Mouse (Mus musculus) neural tube, embryonic 14.5 days (tissue): ENCODE data around the gene Chd4. TPM values are rescaled to one million over a fixed set of nuclear protein-coding genes. Genes with fewer than 3 reads are reported as not detected.
"Not testable (repeated sequence)": the region's sequence is repeated elsewhere in the genome, so short reads cannot be mapped to it uniquely, and the experiment has no call there.

Experiments
- ATAC-seq: fragments of 200-750 bp; cut with Nextera tagmentation; 2 replicates; pipeline ENCODE4 v1.8.0; 2017; ENCODE audit warnings: low read depth, mild to moderate bottlenecking, moderate TSS enrichment, moderate library complexity
- H3K27ac ChIP-seq: fragments of 300-500 bp; sonication (generic); 2 replicates; pipeline ENCODE4 v1.5.1; 2014; ENCODE audit warnings: low read depth, mild to moderate bottlenecking, control low read depth, low read length, moderate library complexity, mixed read lengths
- H3K27me3 ChIP-seq: fragments of 300-500 bp; sonication (generic); 2 replicates; pipeline ENCODE4 v1.6.1; 2014; ENCODE audit warnings: low read length; ENCODE audit not compliant: control insufficient read depth, insufficient read depth
- H3K36me3 ChIP-seq: fragments of 300-500 bp; sonication (generic); 2 replicates; pipeline ENCODE4 v1.6.1; 2014; ENCODE audit warnings: low read length, mixed read lengths; ENCODE audit not compliant: control insufficient read depth, insufficient read depth
- H3K4me1 ChIP-seq: fragments of 300-500 bp; sonication (generic); 2 replicates; pipeline ENCODE4 v1.6.1; 2014; ENCODE audit warnings: low read length; ENCODE audit not compliant: control insufficient read depth, insufficient read depth
- H3K4me2 ChIP-seq: fragments of 300-500 bp; sonication (generic); 2 replicates; pipeline ENCODE4 v1.6.1; 2014; ENCODE audit warnings: mild to moderate bottlenecking, low read depth, low read length, control low read depth
- H3K4me3 ChIP-seq: fragments of 300-500 bp; sonication (generic); 2 replicates; pipeline ENCODE4 v1.5.1; 2014; ENCODE audit warnings: low read depth, low read length, control low read depth, mixed read lengths
- H3K9ac ChIP-seq: fragments of 300-500 bp; sonication (generic); replicated peaks from 2 replicates; pipeline ENCODE4 v1.6.1; 2014; ENCODE audit warnings: low read depth, mild to moderate bottlenecking, control low read depth, low read length, mixed read lengths
- H3K9me3 ChIP-seq: fragments of 300-500 bp; sonication (generic); 2 replicates; pipeline ENCODE4 v1.6.1; 2016; ENCODE audit warnings: low read length; ENCODE audit not compliant: control insufficient read depth
- WGBS: fragments of 180-500 bp; shearing (Covaris S2); extraction: QIAGEN DNeasy Blood & Tissue Kit; methylation state at CpG from one replicate; pipeline ENCODE4 v1.1.7; 2014; 5-methylcytosine and 5-hydroxymethylcytosine counted together
- polyA plus RNA-seq: library from polyadenylated mRNA; unstranded; fragments of >200 nt; fragmentation: Nextera tagmentation; extraction: Ambion mirVana; gene quantifications from 2 replicates; pipeline ENCODE4 v1.2.1, GENCODE M21; 2014

Gene Chd4
- polyA plus RNA-seq, 1 experiment from 2014 or later = 72.1 TPM

DNA sequence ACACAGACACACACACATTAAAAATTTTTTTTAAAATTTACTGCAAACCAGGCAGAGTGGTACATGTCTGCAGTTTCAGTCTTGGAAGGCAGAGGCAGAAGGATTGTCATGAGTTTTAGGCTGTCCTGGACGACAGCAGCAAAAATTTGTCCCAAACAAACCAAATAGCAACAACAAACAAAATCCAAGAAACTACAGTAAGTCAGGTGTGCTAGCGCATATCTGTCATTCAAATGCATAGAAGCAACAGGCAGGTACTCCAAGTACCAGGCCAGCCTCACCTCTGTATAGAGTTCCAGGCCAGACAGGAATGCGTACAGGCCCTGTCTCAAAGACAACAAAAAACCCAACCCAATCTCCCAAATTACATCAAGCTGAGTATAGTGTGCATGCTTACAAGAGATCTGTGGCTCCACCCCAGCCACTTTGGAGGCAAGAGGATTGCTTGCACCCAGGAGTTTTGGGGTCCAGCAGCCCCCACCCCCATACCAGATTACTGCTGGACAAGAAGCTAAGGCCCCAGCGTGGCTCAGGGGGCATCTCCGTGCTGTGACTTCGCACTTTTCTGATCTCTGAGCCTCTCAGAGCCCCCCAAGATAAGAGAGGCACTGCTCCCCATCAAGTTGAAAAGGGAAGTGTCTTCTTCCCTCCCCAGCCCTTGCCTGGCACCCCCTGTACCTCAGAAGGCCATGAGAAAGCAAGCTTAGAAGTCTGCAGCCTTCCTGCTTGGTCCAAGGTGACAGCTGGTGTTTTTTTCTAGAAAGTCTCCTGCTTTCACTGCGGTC lies 64.2 kb downstream of the Chd4 start:
- H3K9ac ChIP-seq = no peak overlapping the region
- H3K4me2 ChIP-seq = no peak overlapping the region
- 89% methylated on average over 7 of the region's 7 CpGs for WGBS
- H3K9me3 ChIP-seq = no peaks in the 10 kb centered on the region
- no peak overlapping the region for H3K4me3 ChIP-seq
- H3K27me3 ChIP-seq = no peaks in the 10 kb centered on the region
- H3K36me3 ChIP-seq = peaks cover 36% of the 10 kb centered on the region
- H3K27ac ChIP-seq = no peak overlapping the region
- H3K4me1 ChIP-seq = peaks cover 15% of the 10 kb centered on the region
- ATAC-seq = no peak

DNA sequence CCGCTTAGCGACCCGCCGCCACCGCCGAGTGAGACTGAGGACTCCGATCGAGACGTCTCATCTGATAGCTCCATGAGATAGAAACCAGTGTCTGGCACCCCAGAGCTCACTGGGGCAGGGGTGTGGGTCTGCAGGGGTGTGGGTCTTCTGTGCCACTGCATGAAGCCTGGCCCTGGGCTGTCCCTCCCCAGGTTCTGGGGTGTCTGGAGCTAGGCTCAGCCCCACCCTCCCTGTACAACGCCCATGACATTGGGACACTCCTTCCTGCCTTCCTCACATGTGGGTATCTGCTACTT lies 64.7 kb downstream of the Chd4 start:
- no peak overlapping the region for H3K4me3 ChIP-seq
- H3K27me3 ChIP-seq = no peaks in the 10 kb centered on the region
- H3K9ac ChIP-seq = no peak overlapping the region
- H3K4me1 ChIP-seq = peaks cover 15% of the 10 kb centered on the region
- 59% methylated on average over 10 of the region's 10 CpGs for WGBS
- no peak overlapping the region for H3K27ac ChIP-seq
- no peaks in the 10 kb centered on the region for H3K9me3 ChIP-seq
- peaks cover 33% of the 10 kb centered on the region for H3K36me3 ChIP-seq
- ATAC-seq = no peak
- no peak overlapping the region for H3K4me2 ChIP-seq

GRCm38 (mm10) chr6:125160854-125161760 lies 65.3 kb downstream of the Chd4 start:
- peaks cover 31% of the 10 kb centered on the region for H3K36me3 ChIP-seq

GRCm38 (mm10) chr6:125161971-125162370 lies 66.2 kb downstream of the Chd4 start:
- Histone ChIP-seq H3K36me3 (peaks cover 28% of the 10 kb centered on the region), H3K4me1 (peaks cover 25% of the 10 kb centered on the region)
- WGBS = 6% methylated on average over 3 of the region's 5 CpGs
- not testable (repeated sequence) for H3K4me2 ChIP-seq, H3K9me3 ChIP-seq, H3K9ac ChIP-seq, ATAC-seq, H3K27me3 ChIP-seq, H3K4me3 ChIP-seq, H3K27ac ChIP-seq

More at GRCm38 (mm10) chr6:125160854-125161760, 65.3 kb downstream of the Chd4 start:
- no peak overlapping the region for H3K4me3 ChIP-seq
- no peaks in the 10 kb centered on the region for H3K27me3 ChIP-seq
- H3K9ac ChIP-seq = no peak overlapping the region
- H3K27ac ChIP-seq = 0 out of 2 replicates have a peak overlapping the region, but pooled peaks have one; percentile 8
- no peak for ATAC-seq
- 15% methylated on average over 22 of the region's 22 CpGs for WGBS
- no peak overlapping the region for H3K4me2 ChIP-seq
- peaks cover 17% of the 10 kb centered on the region for H3K4me1 ChIP-seq
- no peaks in the 10 kb centered on the region for H3K9me3 ChIP-seq

- not testable (repeated sequence) for H3K27me3 ChIP-seq, ATAC-seq, H3K9me3 ChIP-seq, H3K4me2 ChIP-seq, H3K9ac ChIP-seq, H3K27ac ChIP-seq, H3K4me3 ChIP-seq
- peaks cover 29% of the 10 kb centered on the region for H3K4me1 ChIP-seq
- H3K36me3 ChIP-seq = peaks cover 34% of the 10 kb centered on the region
- 75% methylated on average over 9 of the region's 16 CpGs for WGBS
These were observed 67.0 kb downstream of the Chd4 start for GRCm38 (mm10) chr6:125162615-125163305.

- Histone ChIP-seq H3K36me3 (peaks cover 40% of the 10 kb centered on the region), H3K4me1 (peaks cover 29% of the 10 kb centered on the region), H3K9me3 (no peaks in the 10 kb centered on the region), H3K27ac (peak overlapping the region; percentile 93), H3K4me2 (peak overlapping the region; percentile 91), H3K27me3 (no peaks in the 10 kb centered on the region), H3K4me3 (peak overlapping the region; percentile 97), H3K9ac (peak overlapping the region; percentile 88)
- ATAC-seq = no peak
- WGBS = 5% methylated on average over 20 of the region's 20 CpGs
These were observed 68.2 kb downstream of the Chd4 start for GRCm38 (mm10) chr6:125163801-125164657.

- H3K27me3 ChIP-seq = no peaks in the 10 kb centered on the region
- H3K9ac ChIP-seq = peak overlapping the region; percentile 88
- under 1% methylated on average over 38 of the region's 39 CpGs for WGBS
- H3K27ac ChIP-seq = peak overlapping the region; percentile 93
- peak; percentile 41 for ATAC-seq
- peak overlapping the region; percentile 91 for H3K4me2 ChIP-seq
- peaks cover 29% of the 10 kb centered on the region for H3K4me1 ChIP-seq
- H3K36me3 ChIP-seq = peaks cover 40% of the 10 kb centered on the region
- H3K4me3 ChIP-seq = peak overlapping the region; percentile 97
- H3K9me3 ChIP-seq = no peaks in the 10 kb centered on the region
These were observed 69.0 kb downstream of the Chd4 start for GRCm38 (mm10) chr6:125164672-125165327.
